Mouse (Mus musculus) c-Kit-positive CD71-negative TER-119-negative erythroid progenitor cells, embryonic 14.5 days (primary cell): ENCODE results near the gene Rxrb.
"Not testable (repeated sequence)": the region's sequence is repeated elsewhere in the genome, so short reads cannot be mapped to it uniquely, and the experiment has no call there.

Experiments used
- DNase-seq: peaks from one replicate; pipeline ENCODE4 v3.0.0-alpha.2; 2013; ENCODE audit warnings: low read depth

Gene Rxrb

GRCm38 (mm10) chr17:34031465-34032173, at the start of gene Rxrb, which contains the start of gene Slc39a7:
Gene Rxrb, plus strand, starts transcription at chr17:34031812.
Gene Slc39a7, minus strand, starts transcription at chr17:34031682.
- DNase-seq, result peak; percentile 98

- not testable (repeated sequence) for DNase-seq
These were observed 49.5 kb upstream of the Rxrb start for GRCm38 (mm10) chr17:33982136-33982535.

GRCm38 (mm10) chr17:33991788-33992664, 39.6 kb upstream of the Rxrb start:
- peak; percentile 69 for DNase-seq

GRCm38 (mm10) chr17:33994959-33995358, 36.7 kb upstream of the Rxrb start:
- DNase-seq, result no peak

GRCm38 (mm10) chr17:33995651-33996050, 36.0 kb upstream of the Rxrb start:
- DNase-seq, result no peak

GRCm38 (mm10) chr17:33997025-33997424, 34.6 kb upstream of the Rxrb start:
- DNase-seq, result not testable (repeated sequence)

- DNase-seq, result not testable (repeated sequence)
These were observed 32.9 kb upstream of the Rxrb start for GRCm38 (mm10) chr17:33998697-33999096.

GRCm38 (mm10) chr17:33999341-34000149, 32.1 kb upstream of the Rxrb start:
- no peak for DNase-seq

- DNase-seq, result peak; percentile 92
These were observed 31.5 kb upstream of the Rxrb start, which contains the start of gene H2-K1 for GRCm38 (mm10) chr17:34000150-34000537. Gene H2-K1, minus strand, starts transcription at chr17:34000347.

- not testable (repeated sequence) for DNase-seq
These were observed 30.8 kb upstream of the Rxrb start for GRCm38 (mm10) chr17:34000796-34001195.

GRCm38 (mm10) chr17:34003426-34003825, 28.2 kb upstream of the Rxrb start:
- no peak for DNase-seq

GRCm38 (mm10) chr17:34006570-34006969, 25.0 kb upstream of the Rxrb start:
- DNase-seq, result no peak

- no peak for DNase-seq
These were observed 21.5 kb upstream of the Rxrb start for GRCm38 (mm10) chr17:34010156-34010555.

GRCm38 (mm10) chr17:34013436-34013835, 18.2 kb upstream of the Rxrb start:
- DNase-seq, result no peak

- DNase-seq, result no peak
These were observed 9.8 kb upstream of the Rxrb start for GRCm38 (mm10) chr17:34021539-34022413.

- no peak for DNase-seq
These were observed 9.2 kb upstream of the Rxrb start for GRCm38 (mm10) chr17:34022414-34022783.

- DNase-seq, result no peak
These were observed 8.6 kb upstream of the Rxrb start for GRCm38 (mm10) chr17:34022987-34023386.

- no peak for DNase-seq
These were observed 7.9 kb upstream of the Rxrb start for GRCm38 (mm10) chr17:34023678-34024077.

- DNase-seq, result no peak
These were observed 7.2 kb upstream of the Rxrb start, which contains the start of gene Ring1 for GRCm38 (mm10) chr17:34024317-34024821. Gene Ring1, minus strand, starts transcription at chr17:34024680.

- DNase-seq, result no peak
These were observed 6.5 kb upstream of the Rxrb start for GRCm38 (mm10) chr17:34024861-34025755.
